Mouse (Mus musculus): ENCODE data around the gene Tasp1. TPM values are rescaled to one million over a fixed set of nuclear protein-coding genes. Genes with fewer than 3 reads are reported as not detected.

The Tasp1 gene
- total RNA-seq, 2 experiments from 2014 or later = 35.8 to 41.4 TPM

- intact Hi-C loops (cut with DNase I) = no loop called here
- no peak for DNase-seq (ENCODE audit: extremely low spot score in 1 of 2, low spot score in 2 of 2)
- no peak overlapping the region for H3K4me3 ChIP-seq
- TF ChIP-seq CTCF (IDR thresholded peaks at IDR 0.05) = no peak
- H3K27ac ChIP-seq = no peak overlapping the region
Observed at GRCm38 (mm10) chr2:139792345-139793120, 274.1 kb downstream of the Tasp1 start.

GRCm38 (mm10) chr2:139788658-139789057 lies 277.9 kb downstream of the Tasp1 start:
- TF ChIP-seq CTCF (IDR thresholded peaks at IDR 0.05) = no peak
- DNase-seq (ENCODE audit: extremely low spot score in 1 of 2, low spot score in 2 of 2) = no peak
- Histone ChIP-seq H3K4me3 (no peak overlapping the region), H3K27ac (no peak overlapping the region)
- intact Hi-C loops (cut with DNase I) = no loop called here

- no peak for DNase-seq (ENCODE audit: extremely low spot score in 1 of 2, low spot score in 2 of 2)
- H3K27ac ChIP-seq = no peak overlapping the region
- no peak overlapping the region for H3K4me3 ChIP-seq
- intact Hi-C loops (cut with DNase I) = no loop called here
- TF ChIP-seq CTCF (IDR thresholded peaks at IDR 0.05) = no peak
Observed at GRCm38 (mm10) chr2:139784946-139785345, 281.7 kb downstream of the Tasp1 start.

- DNase-seq (ENCODE audit: extremely low spot score in 1 of 2, low spot score in 2 of 2) = no peak
- TF ChIP-seq CTCF (IDR thresholded peaks at IDR 0.05) = no peak
- intact Hi-C loops (cut with DNase I) = no loop called here
- no peak overlapping the region for H3K27ac ChIP-seq
- H3K4me3 ChIP-seq = no peak overlapping the region
Observed at GRCm38 (mm10) chr2:139784465-139784864, 282.1 kb downstream of the Tasp1 start.

Other genes starting within 250 kb of the Tasp1 start
- gene Gm17374, start 85.2 kb upstream of the Tasp1 start, total RNA-seq (2021) = not detected
- 10 to 100 TPM; 19.1 to 22.2 TPM for gene Esf1, start 103.8 kb upstream of the Tasp1 start, total RNA-seq (2021)
- gene Ndufaf5, start 103.8 kb upstream of the Tasp1 start, total RNA-seq (2021) = 10 to 100 TPM; 50.5 to 51.3 TPM